Mouse (Mus musculus) small intestine, adult 2 months (tissue): ENCODE results near the gene Fam131a.

ENCODE experiments used
- CTCF ChIP-seq: fragments of 200-500 bp; IDR thresholded peaks from 2 replicates; pipeline ENCODE4 v1.5.1; 2012; ENCODE audit warnings: low read depth, mild to moderate bottlenecking, control low read depth, inconsistent platforms, low read length, moderate library complexity, mixed read lengths; ENCODE audit not compliant: insufficient replicate concordance, insufficient read length; ENCODE audit errors: extremely low read depth
- POLR2A ChIP-seq: fragments of 200-500 bp; IDR thresholded peaks from 2 replicates; pipeline ENCODE4 v1.6.1; 2012; ENCODE audit warnings: low read depth, mild to moderate bottlenecking, control low read depth, inconsistent platforms, low read length, moderate library complexity

DNA sequence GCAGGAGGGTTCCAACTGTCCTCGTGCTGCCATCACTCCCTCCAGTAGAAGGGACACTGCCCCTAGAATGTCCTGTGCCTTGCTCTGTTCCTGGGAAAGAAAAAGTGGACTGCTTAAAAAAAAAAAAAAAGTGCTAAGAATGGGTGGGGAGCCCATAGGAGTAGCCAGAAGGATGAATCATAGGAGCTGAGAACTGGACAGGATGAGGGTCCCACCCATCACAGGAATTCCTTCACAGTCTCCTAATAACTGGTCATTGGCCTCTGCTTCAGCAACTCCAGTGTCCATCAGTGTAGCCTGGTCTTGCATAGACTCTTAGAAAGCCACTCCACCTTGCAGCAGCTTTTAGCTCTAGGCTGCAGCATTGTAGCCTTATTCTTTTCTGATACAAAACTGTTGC is 33.3 kb downstream of the Fam131a start:
- TF ChIP-seq POLR2A: no peak
- no peak for TF ChIP-seq CTCF
